Mouse (Mus musculus) bone marrow, adult 2 months (tissue): ENCODE measurements around the gene Arl6ip5.

ENCODE experiments used
- CTCF ChIP-seq: fragments of 200-500 bp; IDR thresholded peaks from 2 replicates; pipeline ENCODE4 v1.5.1; 2011; ENCODE audit warnings: low read length, control low read depth; ENCODE audit not compliant: control insufficient read depth, insufficient read depth
- POLR2A ChIP-seq: fragments of 200-500 bp; IDR thresholded peaks from 2 replicates; pipeline ENCODE4 v1.6.1; 2011; ENCODE audit warnings: low read depth, mild to moderate bottlenecking, control low read depth, low read length, borderline replicate concordance; ENCODE audit not compliant: control insufficient read depth

GRCm38 (mm10) chr6:97273058-97273710 lies 62.7 kb downstream of the Arl6ip5 start:
- TF ChIP-seq POLR2A (no peak), CTCF (no peak)
